Mouse (Mus musculus) small intestine, adult 2 months (tissue): Measurements from ENCODE around the gene Isoc2a.

ENCODE experiments used
- CTCF ChIP-seq: fragments of 200-500 bp; IDR thresholded peaks from 2 replicates; pipeline ENCODE4 v1.5.1; 2012; ENCODE audit warnings: low read depth, mild to moderate bottlenecking, control low read depth, inconsistent platforms, low read length, moderate library complexity, mixed read lengths; ENCODE audit not compliant: insufficient replicate concordance, insufficient read length; ENCODE audit errors: extremely low read depth
- POLR2A ChIP-seq: fragments of 200-500 bp; IDR thresholded peaks from 2 replicates; pipeline ENCODE4 v1.6.1; 2012; ENCODE audit warnings: low read depth, mild to moderate bottlenecking, control low read depth, inconsistent platforms, low read length, moderate library complexity

DNA sequence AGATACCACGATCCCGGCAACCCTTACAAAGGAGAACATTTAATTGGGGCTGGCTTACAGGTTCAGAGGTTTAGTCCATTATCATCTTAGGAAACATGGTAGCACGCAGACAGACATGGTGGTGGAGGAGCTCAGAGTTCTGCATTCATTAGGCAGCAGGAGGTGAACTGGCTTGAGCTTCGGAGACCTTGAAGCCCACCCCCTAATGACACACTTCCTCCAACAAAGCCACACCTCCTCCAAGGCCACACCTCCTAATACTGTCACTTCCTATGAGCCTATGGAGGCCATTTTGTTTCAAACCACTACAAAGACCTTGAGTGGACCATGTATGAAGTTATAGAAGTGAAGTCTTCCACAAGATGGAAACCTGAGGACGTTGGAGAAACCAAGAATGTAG is 35.3 kb downstream of the Isoc2a start:
- TF ChIP-seq POLR2A = no peak
- no peak for TF ChIP-seq CTCF
